Mouse (Mus musculus) midbrain, embryonic 14.5 days (tissue): ENCODE measurements around the gene Mybl2. TPM values are rescaled to one million over a fixed set of nuclear protein-coding genes. Genes with fewer than 3 reads are reported as not detected.

Experiments
- ATAC-seq: fragments of 200-750 bp; cut with Nextera tagmentation; 2 replicates; pipeline ENCODE4 v1.8.0; 2017; ENCODE audit warnings: moderate number of reproducible peaks, moderate library complexity; ENCODE audit not compliant: low FRiP score, low TSS enrichment
- DNase-seq: peaks from one replicate; pipeline ENCODE4 v3.0.0-alpha.2; 2015
- H3K27ac ChIP-seq: fragments of 300-500 bp; sonication (generic); replicated peaks from 2 replicates; pipeline ENCODE4 v1.5.1; 2014; ENCODE audit warnings: mild to moderate bottlenecking, low read depth, low read length, moderate library complexity
- H3K27me3 ChIP-seq: fragments of 300-500 bp; sonication (generic); 2 replicates; pipeline ENCODE4 v1.6.1; 2014; ENCODE audit warnings: low read length, control low read depth, mixed read lengths; ENCODE audit not compliant: control insufficient read depth, insufficient read depth
- H3K36me3 ChIP-seq: fragments of 300-500 bp; sonication (generic); 2 replicates; pipeline ENCODE4 v1.6.1; 2014; ENCODE audit warnings: low read length, control low read depth; ENCODE audit not compliant: control insufficient read depth, insufficient read depth
- H3K4me1 ChIP-seq: fragments of 300-500 bp; sonication (generic); 2 replicates; pipeline ENCODE4 v1.6.1; 2014; ENCODE audit warnings: mild to moderate bottlenecking, antibody characterized with exemption, low read length, control low read depth; ENCODE audit not compliant: control insufficient read depth, insufficient read depth
- H3K4me2 ChIP-seq: fragments of 300-500 bp; sonication (generic); 2 replicates; pipeline ENCODE4 v1.6.1; 2014; ENCODE audit warnings: mild to moderate bottlenecking, low read length, moderate library complexity
- H3K4me3 ChIP-seq: fragments of 300-500 bp; sonication (generic); replicated peaks from 2 replicates; pipeline ENCODE4 v1.5.1; 2014; ENCODE audit warnings: low read depth, low read length
- H3K9ac ChIP-seq: fragments of 300-500 bp; sonication (generic); replicated peaks from 2 replicates; pipeline ENCODE4 v1.6.1; 2014; ENCODE audit warnings: mild to moderate bottlenecking, low read length, moderate library complexity
- H3K9me3 ChIP-seq: fragments of 300-500 bp; sonication (generic); 2 replicates; pipeline ENCODE4 v1.6.1; 2016; ENCODE audit warnings: low read length, control low read depth, mixed read lengths; ENCODE audit not compliant: control insufficient read depth
- WGBS: fragments of 180-500 bp; shearing (Covaris S2); extraction: QIAGEN DNeasy Blood & Tissue Kit; methylation state at CpG from one replicate; pipeline ENCODE4 v1.1.7; 2014; 5-methylcytosine and 5-hydroxymethylcytosine counted together
- polyA plus RNA-seq: library from polyadenylated mRNA; unstranded; fragments of >200 nt; fragmentation: Nextera tagmentation; extraction: Ambion mirVana; gene quantifications from 2 replicates; pipeline ENCODE4 v1.2.1, GENCODE M21; 2014

Mybl2 gene
- 2.4 and 4.2 TPM in 2 replicates for polyA plus RNA-seq

GRCm38 (mm10) chr2:163054335-163054840 is at the start of gene Mybl2:
Mybl2 (plus strand) TSS chr2:163054687.
- DNase-seq (peak; percentile 95), ATAC-seq (peak; percentile 98)
- Histone ChIP-seq H3K36me3 (no peaks in the 10 kb centered on the region), H3K27me3 (0 out of 2 replicates have a peak, but pooled peaks cover 4% of the 10 kb centered on the region), H3K27ac (no peak within 1 kb of the TSS), H3K9me3 (no peaks in the 10 kb centered on the region), H3K9ac (peak within 1 kb of the TSS; percentile 40), H3K4me1 (peaks cover 5% of the 10 kb centered on the region), H3K4me2 (peak within 1 kb of the TSS; percentile 100), H3K4me3 (peak within 1 kb of the TSS; percentile 53)
- under 1% methylated on average over 48 of the region's 48 CpGs for WGBS

GRCm38 (mm10) chr2:163007299-163007698 is 47.2 kb upstream of the Mybl2 start:
- H3K27me3 ChIP-seq, result no peaks in the 10 kb centered on the region
- H3K9me3 ChIP-seq, result no peaks in the 10 kb centered on the region
- no peak overlapping the region for H3K4me3 ChIP-seq
- no peaks in the 10 kb centered on the region for H3K36me3 ChIP-seq
- WGBS, result 81% methylated on average over 4 of the region's 4 CpGs
- no peaks in the 10 kb centered on the region for H3K4me1 ChIP-seq
- ATAC-seq (no peak), DNase-seq (no peak)
- H3K27ac ChIP-seq, result no peak overlapping the region
- no peak overlapping the region for H3K9ac ChIP-seq
- H3K4me2 ChIP-seq, result no peak overlapping the region

GRCm38 (mm10) chr2:163016916-163017743 is 37.4 kb upstream of the Mybl2 start, which contains the start of gene Ift52:
Ift52 (plus strand) TSS chr2:163017354.
- H3K4me3 ChIP-seq, result peak within 1 kb of the TSS; percentile 83
- peak within 1 kb of the TSS; percentile 65 for H3K4me2 ChIP-seq
- no peaks in the 10 kb centered on the region for H3K36me3 ChIP-seq
- ATAC-seq (peak; percentile 97), DNase-seq (peak; percentile 97)
- under 1% methylated on average over 57 of the region's 57 CpGs for WGBS
- H3K9me3 ChIP-seq, result no peaks in the 10 kb centered on the region
- no peaks in the 10 kb centered on the region for H3K27me3 ChIP-seq
- H3K9ac ChIP-seq, result peak within 1 kb of the TSS; percentile 80
- H3K27ac ChIP-seq, result peak within 1 kb of the TSS; percentile 79
- peaks cover 10% of the 10 kb centered on the region for H3K4me1 ChIP-seq

- no peaks in the 10 kb centered on the region for H3K27me3 ChIP-seq
- DNase-seq (no peak), ATAC-seq (no peak)
- no peaks in the 10 kb centered on the region for H3K9me3 ChIP-seq
- no peak overlapping the region for H3K4me2 ChIP-seq
- no peak overlapping the region for H3K27ac ChIP-seq
- H3K4me3 ChIP-seq, result no peak overlapping the region
- H3K9ac ChIP-seq, result no peak overlapping the region
- WGBS, result 92% methylated on average over 5 of the region's 5 CpGs
- peaks cover 91% of the 10 kb centered on the region for H3K36me3 ChIP-seq
- no peaks in the 10 kb centered on the region for H3K4me1 ChIP-seq
Observed at GRCm38 (mm10) chr2:163031289-163031688, 23.2 kb upstream of the Mybl2 start.

GRCm38 (mm10) chr2:163031757-163032156 is 22.7 kb upstream of the Mybl2 start:
- DNase-seq (no peak), ATAC-seq (no peak)
- H3K36me3 ChIP-seq, result peaks cover 91% of the 10 kb centered on the region
- no peak overlapping the region for H3K4me3 ChIP-seq
- H3K9me3 ChIP-seq, result no peaks in the 10 kb centered on the region
- H3K4me1 ChIP-seq, result no peaks in the 10 kb centered on the region
- no peaks in the 10 kb centered on the region for H3K27me3 ChIP-seq
- WGBS, result 72% methylated on average over 2 of the region's 2 CpGs
- no peak overlapping the region for H3K4me2 ChIP-seq
- H3K27ac ChIP-seq, result no peak overlapping the region
- H3K9ac ChIP-seq, result no peak overlapping the region

- H3K4me3 ChIP-seq, result no peak overlapping the region
- WGBS, result 37% methylated on average over 4 of the region's 4 CpGs
- DNase-seq (no peak), ATAC-seq (no peak)
- H3K4me2 ChIP-seq, result no peak overlapping the region
- peaks cover 92% of the 10 kb centered on the region for H3K36me3 ChIP-seq
- no peaks in the 10 kb centered on the region for H3K4me1 ChIP-seq
- H3K27ac ChIP-seq, result no peak overlapping the region
- no peaks in the 10 kb centered on the region for H3K9me3 ChIP-seq
- no peaks in the 10 kb centered on the region for H3K27me3 ChIP-seq
- no peak overlapping the region for H3K9ac ChIP-seq
Observed at GRCm38 (mm10) chr2:163032622-163033021, 21.9 kb upstream of the Mybl2 start.

- H3K36me3 ChIP-seq, result peaks cover 87% of the 10 kb centered on the region
Observed at GRCm38 (mm10) chr2:163039940-163040339, 14.5 kb upstream of the Mybl2 start.

GRCm38 (mm10) chr2:163048125-163048524 is 6.4 kb upstream of the Mybl2 start:
- DNase-seq (peak; percentile 92), ATAC-seq (no peak; the same call in 1 of the 2 replicates)
- Histone ChIP-seq H3K4me1 (0 out of 2 replicates have a peak, but pooled peaks cover 3% of the 10 kb centered on the region), H3K36me3 (peaks cover 44% of the 10 kb centered on the region), H3K4me3 (no peak overlapping the region; the same call in 1 of the 2 replicates), H3K9me3 (no peaks in the 10 kb centered on the region), H3K4me2 (peak overlapping the region; percentile 43), H3K9ac (no peak overlapping the region), H3K27me3 (no peaks in the 10 kb centered on the region), H3K27ac (no peak overlapping the region)
- WGBS, result 3% methylated on average over 10 of the region's 10 CpGs

More at GRCm38 (mm10) chr2:163039940-163040339, 14.5 kb upstream of the Mybl2 start:
- ATAC-seq, result no peak
- 90% methylated on average over 7 of the region's 7 CpGs for WGBS
- H3K9me3 ChIP-seq, result no peaks in the 10 kb centered on the region
- no peak overlapping the region for H3K9ac ChIP-seq
- H3K4me2 ChIP-seq, result no peak overlapping the region
- H3K4me3 ChIP-seq, result no peak overlapping the region
- DNase-seq, result no peak
- no peaks in the 10 kb centered on the region for H3K27me3 ChIP-seq
- H3K27ac ChIP-seq, result no peak overlapping the region
- no peaks in the 10 kb centered on the region for H3K4me1 ChIP-seq
